Mouse (Mus musculus): ENCODE results near the gene Tmem131. TPM values are rescaled to one million over a fixed set of nuclear protein-coding genes. Genes with fewer than 3 reads are reported as not detected.
A peak's percentile ranks its signal among the peaks of the same experiment; 100 is the strongest.

The Tmem131 gene
- polyA plus RNA-seq, 1 experiment from 2014 or later = 31.3 TPM

- Histone ChIP-seq H3K27me3 (ENCODE audit: control insufficient read depth, insufficient read depth, low read length) (no peaks in the 10 kb centered on the region), H3K9me3 (ENCODE audit: control insufficient read depth, low read depth, low read length) (no peaks in the 10 kb centered on the region), H3K4me3 (ENCODE audit: low read depth, low read length) (peak overlapping the region; percentile 95), H3K4me1 (ENCODE audit: control insufficient read depth, insufficient read depth, low read length) (peaks cover 13% of the 10 kb centered on the region; the same call in 1 of the 2 replicates), H3K36me3 (ENCODE audit: control insufficient read depth, insufficient read depth, low read length) (no peaks in the 10 kb centered on the region), H3K27ac (ENCODE audit: low read length) (peak overlapping the region; percentile 89; the same call in 1 of the 2 replicates), H3K4me2 (replicated peaks; ENCODE audit: low read depth, low read length) (peak overlapping the region; percentile 41), H3K9ac (replicated peaks; ENCODE audit: low read depth, low read length) (peak overlapping the region; percentile 99)
- no peak for ATAC-seq (ENCODE audit: insufficient number of reproducible peaks, insufficient read depth, low FRiP score, low read depth)
- 59% methylated on average over 3 of the region's 3 CpGs for WGBS
These were observed 3.1 kb downstream of the Tmem131 start for GRCm38 (mm10) chr1:36940381-36940762.

GRCm38 (mm10) chr1:36939506-36940380, 3.7 kb downstream of the Tmem131 start:
- WGBS = under 1% methylated on average over 79 of the region's 79 CpGs
- Histone ChIP-seq H3K27me3 (ENCODE audit: control insufficient read depth, insufficient read depth, low read length) (no peaks in the 10 kb centered on the region), H3K4me1 (ENCODE audit: control insufficient read depth, insufficient read depth, low read length) (peaks cover 15% of the 10 kb centered on the region), H3K9me3 (ENCODE audit: control insufficient read depth, low read depth, low read length) (no peaks in the 10 kb centered on the region), H3K9ac (replicated peaks; ENCODE audit: low read depth, low read length) (peak overlapping the region; percentile 99), H3K36me3 (ENCODE audit: control insufficient read depth, insufficient read depth, low read length) (no peaks in the 10 kb centered on the region), H3K4me2 (replicated peaks; ENCODE audit: low read depth, low read length) (peak overlapping the region; percentile 41), H3K4me3 (ENCODE audit: low read depth, low read length) (peak overlapping the region; percentile 95), H3K27ac (ENCODE audit: low read length) (peak overlapping the region; percentile 89)
- ATAC-seq (ENCODE audit: insufficient number of reproducible peaks, insufficient read depth, low FRiP score, low read depth) = peak; percentile 97

- Histone ChIP-seq H3K27ac (ENCODE audit: low read length) (peak overlapping the region; percentile 89), H3K27me3 (ENCODE audit: control insufficient read depth, insufficient read depth, low read length) (no peaks in the 10 kb centered on the region), H3K4me1 (ENCODE audit: control insufficient read depth, insufficient read depth, low read length) (peaks cover 19% of the 10 kb centered on the region), H3K36me3 (ENCODE audit: control insufficient read depth, insufficient read depth, low read length) (no peaks in the 10 kb centered on the region; the same call in 1 of the 2 replicates), H3K9me3 (ENCODE audit: control insufficient read depth, low read depth, low read length) (no peaks in the 10 kb centered on the region), H3K4me2 (replicated peaks; ENCODE audit: low read depth, low read length) (peak overlapping the region; percentile 87), H3K4me3 (ENCODE audit: low read depth, low read length) (peak overlapping the region; percentile 95), H3K9ac (replicated peaks; ENCODE audit: low read depth, low read length) (peak overlapping the region; percentile 99)
- no peak for ATAC-seq (ENCODE audit: insufficient number of reproducible peaks, insufficient read depth, low FRiP score, low read depth)
- WGBS = under 1% methylated on average over 43 of the region's 59 CpGs
These were observed 4.6 kb downstream of the Tmem131 start for GRCm38 (mm10) chr1:36938801-36939286.

GRCm38 (mm10) chr1:36938348-36938747, 5.1 kb downstream of the Tmem131 start:
- H3K27ac ChIP-seq (ENCODE audit: low read length) = no peak overlapping the region
- H3K4me1 ChIP-seq (ENCODE audit: control insufficient read depth, insufficient read depth, low read length) = peaks cover 19% of the 10 kb centered on the region
- H3K36me3 ChIP-seq (ENCODE audit: control insufficient read depth, insufficient read depth, low read length) = no peaks in the 10 kb centered on the region; the same call in 1 of the 2 replicates
- H3K9ac ChIP-seq (replicated peaks; ENCODE audit: low read depth, low read length) = peak overlapping the region; percentile 99
- ATAC-seq (ENCODE audit: insufficient number of reproducible peaks, insufficient read depth, low FRiP score, low read depth) = no peak
- peak overlapping the region; percentile 87 for H3K4me2 ChIP-seq (replicated peaks; ENCODE audit: low read depth, low read length)
- H3K4me3 ChIP-seq (ENCODE audit: low read depth, low read length) = peak overlapping the region; percentile 95
- 1% methylated on average over 9 of the region's 9 CpGs for WGBS
- no peaks in the 10 kb centered on the region for H3K9me3 ChIP-seq (ENCODE audit: control insufficient read depth, low read depth, low read length)
- H3K27me3 ChIP-seq (ENCODE audit: control insufficient read depth, insufficient read depth, low read length) = no peaks in the 10 kb centered on the region

GRCm38 (mm10) chr1:36937648-36938047, 5.8 kb downstream of the Tmem131 start:
- no peaks in the 10 kb centered on the region for H3K27me3 ChIP-seq (ENCODE audit: control insufficient read depth, insufficient read depth, low read length)
- no peaks in the 10 kb centered on the region; the same call in 1 of the 2 replicates for H3K36me3 ChIP-seq (ENCODE audit: control insufficient read depth, insufficient read depth, low read length)
- no peak overlapping the region for H3K9ac ChIP-seq (replicated peaks; ENCODE audit: low read depth, low read length)
- peak overlapping the region; percentile 87 for H3K4me2 ChIP-seq (replicated peaks; ENCODE audit: low read depth, low read length)
- H3K4me3 ChIP-seq (ENCODE audit: low read depth, low read length) = peak overlapping the region; percentile 95
- no peak overlapping the region for H3K27ac ChIP-seq (ENCODE audit: low read length)
- ATAC-seq (ENCODE audit: insufficient number of reproducible peaks, insufficient read depth, low FRiP score, low read depth) = no peak
- no peaks in the 10 kb centered on the region for H3K9me3 ChIP-seq (ENCODE audit: control insufficient read depth, low read depth, low read length)
- 36% methylated on average over 3 of the region's 3 CpGs for WGBS
- peaks cover 19% of the 10 kb centered on the region for H3K4me1 ChIP-seq (ENCODE audit: control insufficient read depth, insufficient read depth, low read length)

- no peak for ATAC-seq (ENCODE audit: insufficient number of reproducible peaks, insufficient read depth, low FRiP score, low read depth)
- WGBS = 55% methylated on average over 2 of the region's 2 CpGs
- Histone ChIP-seq H3K9ac (replicated peaks; ENCODE audit: low read depth, low read length) (no peak overlapping the region), H3K4me1 (ENCODE audit: control insufficient read depth, insufficient read depth, low read length) (peaks cover 19% of the 10 kb centered on the region), H3K27ac (ENCODE audit: low read length) (no peak overlapping the region), H3K4me3 (ENCODE audit: low read depth, low read length) (peak overlapping the region; percentile 95; the same call in 1 of the 2 replicates), H3K36me3 (ENCODE audit: control insufficient read depth, insufficient read depth, low read length) (no peaks in the 10 kb centered on the region; the same call in 1 of the 2 replicates), H3K9me3 (ENCODE audit: control insufficient read depth, low read depth, low read length) (no peaks in the 10 kb centered on the region), H3K4me2 (replicated peaks; ENCODE audit: low read depth, low read length) (peak overlapping the region; percentile 87), H3K27me3 (ENCODE audit: control insufficient read depth, insufficient read depth, low read length) (no peaks in the 10 kb centered on the region)
These were observed 6.5 kb downstream of the Tmem131 start for GRCm38 (mm10) chr1:36937015-36937414.

- no peak overlapping the region; the same call in 1 of the 2 replicates for H3K4me2 ChIP-seq (replicated peaks; ENCODE audit: low read depth, low read length)
- 73% methylated on average over 7 of the region's 7 CpGs for WGBS
- no peak overlapping the region for H3K27ac ChIP-seq (ENCODE audit: low read length)
- H3K9me3 ChIP-seq (ENCODE audit: control insufficient read depth, low read depth, low read length) = no peaks in the 10 kb centered on the region
- H3K4me1 ChIP-seq (ENCODE audit: control insufficient read depth, insufficient read depth, low read length) = peaks cover 19% of the 10 kb centered on the region
- H3K9ac ChIP-seq (replicated peaks; ENCODE audit: low read depth, low read length) = no peak overlapping the region
- ATAC-seq (ENCODE audit: insufficient number of reproducible peaks, insufficient read depth, low FRiP score, low read depth) = no peak
- H3K27me3 ChIP-seq (ENCODE audit: control insufficient read depth, insufficient read depth, low read length) = no peaks in the 10 kb centered on the region
- H3K4me3 ChIP-seq (ENCODE audit: low read depth, low read length) = no peak overlapping the region
- H3K36me3 ChIP-seq (ENCODE audit: control insufficient read depth, insufficient read depth, low read length) = no peaks in the 10 kb centered on the region; the same call in 1 of the 2 replicates
These were observed 6.9 kb downstream of the Tmem131 start for GRCm38 (mm10) chr1:36936567-36936966.

GRCm38 (mm10) chr1:36934778-36935177, 8.7 kb downstream of the Tmem131 start:
- no peak overlapping the region for H3K9ac ChIP-seq (replicated peaks; ENCODE audit: low read depth, low read length)
- peaks cover 19% of the 10 kb centered on the region for H3K4me1 ChIP-seq (ENCODE audit: control insufficient read depth, insufficient read depth, low read length)
- no peaks in the 10 kb centered on the region; the same call in 1 of the 2 replicates for H3K36me3 ChIP-seq (ENCODE audit: control insufficient read depth, insufficient read depth, low read length)
- no peak overlapping the region for H3K4me2 ChIP-seq (replicated peaks; ENCODE audit: low read depth, low read length)
- H3K27me3 ChIP-seq (ENCODE audit: control insufficient read depth, insufficient read depth, low read length) = no peaks in the 10 kb centered on the region
- no peak overlapping the region for H3K27ac ChIP-seq (ENCODE audit: low read length)
- H3K4me3 ChIP-seq (ENCODE audit: low read depth, low read length) = no peak overlapping the region
- no peaks in the 10 kb centered on the region for H3K9me3 ChIP-seq (ENCODE audit: control insufficient read depth, low read depth, low read length)
- 63% methylated on average over 6 of the region's 6 CpGs for WGBS
- no peak for ATAC-seq (ENCODE audit: insufficient number of reproducible peaks, insufficient read depth, low FRiP score, low read depth)
